Mouse (Mus musculus) Patski (cell line): ENCODE measurements at regions not wholly inside any gene's neighbourhood (a gene's known extent, or its start where the extent isn't known, plus 50 kb on each side); places are given as distances from the start of the nearest gene placed in this dataset.

Experiments
- ATAC-seq: fragments of 100-300 bp; one replicate; pipeline ENCODE4 v1.8.0; 2021
- CTCF ChIA-PET: fragments of 350-600 bp; sonication (Branson Sonifier 250); formaldehyde crosslinking; loops from one replicate; lab custom pipeline; 2022; ENCODE audit warnings: inconsistent platforms; lab: Charles Lee
- POLR2A ChIA-PET: fragments of 350-600 bp; sonication (Branson Sonifier 250); formaldehyde crosslinking; loops from one replicate; lab custom pipeline; 2022; ENCODE audit warnings: antibody characterized with exemption, inconsistent platforms; lab: Charles Lee
- DNase-seq: peaks from one replicate; pipeline ENCODE4 v3.0.0-alpha.2; 2011; ENCODE audit warnings: low read depth, low spot score
- H3K27me3 ChIP-seq: fragments of 371-371 bp; one replicate; pipeline ENCODE4 v1.5.1; 2021
- CTCF ChIP-seq: fragments of 100-300 bp; IDR thresholded peaks from one replicate; pipeline ENCODE4 v1.5.1; 2021
- in situ Hi-C: fragments of 300-500 bp; cut with MboI; formaldehyde crosslinking; loops from 3 replicates; pipeline ENCODE4 v1.11.1; 2018; ENCODE audit warnings: low pct_unique_long_range_greater_than_20kb, mixed read lengths

DNA sequence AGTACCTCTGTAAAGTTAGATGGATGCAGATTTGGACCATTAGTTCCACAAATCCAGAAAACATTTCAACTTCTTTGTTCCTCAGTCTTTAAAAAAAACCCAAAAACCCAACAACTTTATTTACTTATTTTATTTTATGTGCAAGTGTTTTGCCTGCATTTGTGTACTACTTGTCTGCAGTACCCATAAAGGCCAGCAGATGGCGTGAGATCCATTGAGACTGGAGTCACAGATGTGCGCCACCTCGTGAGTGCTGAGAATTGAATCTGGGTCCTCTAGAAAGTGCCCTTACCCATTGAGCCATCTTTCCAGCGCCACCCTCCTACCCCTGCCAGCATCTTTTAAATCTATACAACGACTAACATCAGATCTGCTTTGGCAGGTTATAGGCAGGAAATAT is 53.0 kb downstream of the Gm12689 start:
- in situ Hi-C loops, result no loop called here
- POLR2A ChIA-PET, result no interaction called here
- TF ChIP-seq CTCF, result peak; percentile 64
- CTCF ChIA-PET, result no interaction called here
- ATAC-seq (no peak), DNase-seq (no peak)
- no peaks in the 10 kb centered on the region for H3K27me3 ChIP-seq

DNA sequence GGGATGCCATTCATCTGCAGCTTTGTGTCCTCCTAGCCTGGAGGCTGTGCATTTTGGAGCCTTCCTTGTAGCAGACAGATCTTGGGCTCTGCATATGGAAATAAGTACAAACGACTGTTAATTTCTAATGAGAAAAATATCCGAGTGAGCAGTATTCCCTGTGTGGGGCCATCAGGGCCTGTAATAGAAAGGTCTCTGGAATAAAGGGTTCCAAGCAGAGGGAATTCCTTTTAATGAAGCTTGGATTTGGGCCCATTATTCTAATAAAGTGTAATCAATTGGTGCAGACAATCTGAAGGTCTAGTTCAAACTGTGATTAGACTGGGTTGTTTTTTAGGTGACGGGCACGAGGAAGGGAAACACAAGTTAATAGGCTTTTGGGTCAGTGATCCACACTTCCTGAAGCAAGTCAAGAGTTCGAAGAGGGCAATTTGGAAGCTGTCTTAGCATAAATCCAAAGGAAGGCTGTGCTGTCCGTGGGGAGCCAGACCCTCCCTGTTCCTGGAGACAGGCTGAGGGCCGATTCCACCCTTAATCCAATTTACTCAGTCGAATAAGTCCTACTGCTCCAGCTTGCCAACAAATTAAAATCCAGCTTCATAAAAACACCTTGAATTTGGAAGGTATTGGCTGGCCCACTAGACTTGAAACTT is 57.5 kb downstream of the Gm12689 start:
- ATAC-seq, result no peak
- ChIA-PET POLR2A (no interaction called here), CTCF (no interaction called here)
- in situ Hi-C loops, result no loop called here
- DNase-seq, result no peak
- no peak for TF ChIP-seq CTCF
- no peaks in the 10 kb centered on the region for H3K27me3 ChIP-seq

DNA sequence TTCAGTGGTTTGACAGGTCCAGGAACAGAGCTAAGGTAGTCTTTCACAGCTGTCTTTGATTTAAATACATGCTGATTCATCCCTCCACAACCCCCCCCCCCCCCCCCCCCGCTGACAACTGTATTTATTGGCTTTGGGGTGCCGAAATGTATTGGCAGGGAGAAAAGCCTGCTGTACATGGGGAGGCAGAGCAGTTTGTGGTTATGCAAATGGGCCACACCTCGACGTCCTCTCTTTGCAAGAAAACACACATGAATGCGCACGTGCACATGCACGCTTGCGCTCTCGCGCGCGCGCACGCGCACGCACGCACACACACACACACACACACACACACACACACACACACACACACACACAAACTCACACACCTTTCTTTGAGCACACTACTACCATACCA is 58.5 kb downstream of the Gm12689 start:
- DNase-seq (no peak), ATAC-seq (no peak)
- in situ Hi-C loops, result no loop called here
- H3K27me3 ChIP-seq, result no peaks in the 10 kb centered on the region
- TF ChIP-seq CTCF, result no peak
- CTCF ChIA-PET, result no interaction called here
- POLR2A ChIA-PET, result no interaction called here

GRCm38 (mm10) chr4:99354835-99355234 is 59.1 kb downstream of the Gm12689 start:
- TF ChIP-seq CTCF, result no peak
- ChIA-PET POLR2A (no interaction called here), CTCF (no interaction called here)

GRCm38 (mm10) chr4:99368036-99368435 is 72.3 kb downstream of the Gm12689 start:
- POLR2A ChIA-PET, result no interaction called here
- CTCF ChIA-PET, result interaction anchor here (1.4 kb wide), 1 partner anchor 12 kb away, joined by 3 read pairs; no protein-coding TSS in a partner anchor
- TF ChIP-seq CTCF, result no peak
- no peaks in the 10 kb centered on the region for H3K27me3 ChIP-seq
- in situ Hi-C loops, result no loop called here
- no peak for DNase-seq
- no peak for ATAC-seq

More at GRCm38 (mm10) chr4:99354835-99355234, 59.1 kb downstream of the Gm12689 start:
- no peaks in the 10 kb centered on the region for H3K27me3 ChIP-seq
- in situ Hi-C loops, result no loop called here
- ATAC-seq (no peak), DNase-seq (no peak)

- in situ Hi-C loops, result no loop called here
- DNase-seq (no peak), ATAC-seq (no peak)
- POLR2A ChIA-PET, result no interaction called here
- H3K27me3 ChIP-seq, result no peaks in the 10 kb centered on the region
- no peak for TF ChIP-seq CTCF
- CTCF ChIA-PET, result no interaction called here
These were observed 75.5 kb downstream of the Gm12689 start for GRCm38 (mm10) chr4:99371162-99371561.

- POLR2A ChIA-PET, result interaction anchor here (0.8 kb wide), 1 partner anchor 452 kb away, joined by 3 read pairs; no protein-coding TSS in a partner anchor
- TF ChIP-seq CTCF, result no peak
- H3K27me3 ChIP-seq, result no peaks in the 10 kb centered on the region
- ATAC-seq, result peak; percentile 47
- CTCF ChIA-PET, result no interaction called here
- in situ Hi-C loops, result no loop called here
- peak; percentile 54 for DNase-seq
These were observed 80.5 kb downstream of the Gm12689 start for GRCm38 (mm10) chr4:99376171-99376570.

DNA sequence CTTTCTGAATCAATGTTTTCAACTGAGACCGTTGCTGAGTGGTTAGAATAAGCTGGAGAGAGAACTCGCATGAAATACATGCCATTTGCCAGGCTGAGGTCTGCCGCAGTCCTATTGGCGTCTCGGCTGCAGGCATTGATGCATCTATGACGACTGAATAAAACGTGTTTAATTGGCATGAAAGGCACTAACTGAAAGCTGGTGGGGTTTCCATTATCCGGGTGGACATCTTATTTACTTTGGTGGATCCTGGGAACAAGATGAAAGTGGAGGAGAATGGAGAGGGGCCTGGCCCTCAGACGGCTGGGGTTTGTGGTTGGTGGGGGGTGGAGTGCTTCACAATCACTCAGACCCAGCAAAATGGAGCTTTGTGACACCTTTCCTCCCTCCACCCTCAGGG is 81.2 kb downstream of the Gm12689 start:
- CTCF ChIA-PET, result no interaction called here
- in situ Hi-C loops, result no loop called here
- no peak for ATAC-seq
- POLR2A ChIA-PET, result interaction anchor here (0.8 kb wide), 1 partner anchor 451 kb away, joined by 3 read pairs; no protein-coding TSS in a partner anchor
- no peak for TF ChIP-seq CTCF
- DNase-seq, result no peak
- H3K27me3 ChIP-seq, result no peaks in the 10 kb centered on the region

- TF ChIP-seq CTCF, result peak; percentile 60
- ATAC-seq (no peak), DNase-seq (no peak)
- H3K27me3 ChIP-seq, result no peaks in the 10 kb centered on the region
- ChIA-PET POLR2A (no interaction called here), CTCF (interaction anchor here (0.8 to 1.0 kb wide), 3 partner anchors 13 to 460 kb away, joined by 3 read pairs; no protein-coding TSS in a partner anchor)
- in situ Hi-C loops, result loop anchor here (10.0 kb wide), 2 partner anchors 65 to 75 kb away; no protein-coding TSS in a partner anchor
These were observed 84.3 kb downstream of the Gm12689 start for GRCm38 (mm10) chr4:99379983-99380382.

GRCm38 (mm10) chr4:99385381-99385780 is 89.7 kb downstream of the Gm12689 start:
- TF ChIP-seq CTCF, result no peak
- no peaks in the 10 kb centered on the region for H3K27me3 ChIP-seq
- no peak for DNase-seq
- ChIA-PET POLR2A (no interaction called here), CTCF (no interaction called here)
- in situ Hi-C loops, result loop anchor here (10.0 kb wide), 2 partner anchors 59 to 81 kb away; no protein-coding TSS in a partner anchor
- ATAC-seq, result no peak

- no peak for ATAC-seq
- H3K27me3 ChIP-seq, result no peaks in the 10 kb centered on the region
- DNase-seq, result no peak
- TF ChIP-seq CTCF, result no peak
- in situ Hi-C loops, result loop anchor here (10.0 kb wide), 2 partner anchors 55 to 85 kb away; no protein-coding TSS in a partner anchor
- ChIA-PET POLR2A (no interaction called here), CTCF (no interaction called here)
These were observed 93.7 kb downstream of the Gm12689 start for GRCm38 (mm10) chr4:99389428-99389827.
